In the genomic region with DNA sequence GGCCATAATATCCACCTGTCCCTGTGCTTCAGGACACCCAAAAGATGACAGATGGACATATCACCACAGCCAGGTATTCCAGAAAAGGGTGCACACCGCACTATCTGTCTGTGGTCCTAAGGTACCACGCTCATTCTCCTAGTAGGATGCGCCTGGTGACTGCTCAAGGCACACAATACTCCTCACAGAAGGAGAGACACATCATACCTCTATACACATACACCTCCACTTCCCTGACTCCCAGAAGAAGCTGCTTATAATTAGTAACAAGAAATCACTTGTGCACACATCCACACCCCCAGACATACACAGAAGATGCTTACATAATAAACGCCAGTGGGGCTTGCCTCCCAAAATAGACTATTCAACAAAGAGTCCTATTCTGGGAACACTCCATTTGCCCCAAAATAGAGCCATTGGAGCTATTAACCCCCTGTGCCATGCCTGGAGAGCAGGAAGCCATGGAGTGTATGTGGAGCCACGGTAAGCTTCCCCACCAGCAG, we compare ENCODE assay signal across 23 mouse cellular contexts.
DNase-seq lines count a peak whose midpoint lies in the region; ATAC-seq lines count a peak whose summit lies in the region.
"Had no signal": no experiment of that assay in that cellular context is flagged by ENCODE, and none has a peak within 500 bp of the region (broad histone marks: within the 10 kb centered on the region; RNA-seq: fewer than 3 reads in every experiment).

No protein-coding gene starts in this region.

- H3K9ac ChIP-seq in heart, embryonic 14.5 days (ENCODE audit: low read length) = peak overlapping the region; percentile 18; the same call in 1 of the 2 replicates
- H3K9ac ChIP-seq: embryonic facial prominence, embryonic 15.5 days; forebrain, embryonic 15.5 days; hindbrain, embryonic 14.5 days; intestine, embryonic 15.5 days had no signal

- intact Hi-C loops in heart, postnatal 25 days (cut with DNase I) = no loop called here

- DNase-seq in frontal cortex, postnatal 25 days (ENCODE audit: low spot score in 2 of 2) = no peak
- no peak for DNase-seq in heart, postnatal 25 days (ENCODE audit: low spot score)
- DNase-seq in right cerebral cortex, adult 18-20 months = peak; percentile 26
- DNase-seq in right cerebral cortex, postnatal 14 days = no peak
- DNase-seq in thymus, postnatal 0 days (ENCODE audit: low spot score) = no peak
- no peak for DNase-seq in adrenal gland, postnatal 25 days
- DNase-seq: adrenal gland, postnatal 14 days; cerebellum, adult 2 months; cerebellum, postnatal 10 days; embryo, embryonic 11 days; gastrocnemius, adult 2 months; gastrocnemius, postnatal 25 days; kidney, adult 18-20 months had no signal

- H3K27me3 ChIP-seq in heart, embryonic 14.5 days (ENCODE audit: control insufficient read depth, insufficient read depth, low read length) = no peaks in the 10 kb centered on the region
- H3K27me3 ChIP-seq: embryonic facial prominence, embryonic 15.5 days; forebrain, embryonic 15.5 days; intestine, embryonic 15.5 days; Patski had no signal

- H3K9me3 ChIP-seq in heart, embryonic 14.5 days (ENCODE audit: control insufficient read depth, low read length) = no peaks in the 10 kb centered on the region
- H3K9me3 ChIP-seq: embryonic facial prominence, embryonic 15.5 days; forebrain, embryonic 15.5 days; hindbrain, embryonic 10.5 days; intestine, embryonic 15.5 days had no signal

- peak; percentile 75 for ATAC-seq in frontal cortex, adult (ENCODE audit: low TSS enrichment)
- no peak for ATAC-seq in heart, embryonic 14.5 days (ENCODE audit: insufficient number of reproducible peaks, insufficient read depth, low FRiP score, low read depth)
- ATAC-seq: activated CD4-positive, CD25-positive, alpha-beta regulatory T cell, adult 4 months; forebrain, embryonic 15.5 days; intestine, embryonic 15.5 days; Patski had no signal

- peak overlapping the region; percentile 9; the same call in 1 of the 2 replicates for H3K4me2 ChIP-seq in heart, embryonic 14.5 days (ENCODE audit: low read length)
- H3K4me2 ChIP-seq: embryonic facial prominence, embryonic 15.5 days; forebrain, embryonic 15.5 days; hindbrain, embryonic 14.5 days; intestine, embryonic 15.5 days had no signal

- WGBS in heart, embryonic 14.5 days = 74% methylated on average over 5 of the region's 5 CpGs

- no peak overlapping the region for H3K4me3 ChIP-seq in heart, embryonic 14.5 days (ENCODE audit: control insufficient read depth in 1 of 2, insufficient read depth in 1 of 2, low read depth in 1 of 2, low read length in 2 of 2)
- H3K4me3 ChIP-seq: embryonic facial prominence, embryonic 15.5 days; erythroblast, embryonic 14.5 days; forebrain, embryonic 15.5 days; gastrocnemius, adult 2 months; hindbrain, embryonic 10.5 days; intestine, embryonic 15.5 days had no signal

- peaks cover 27% of the 10 kb centered on the region for H3K36me3 ChIP-seq in heart, embryonic 14.5 days (ENCODE audit: control insufficient read depth, insufficient read depth, low read length)
- H3K36me3 ChIP-seq: embryonic facial prominence, embryonic 15.5 days; forebrain, embryonic 15.5 days; intestine, embryonic 15.5 days had no signal

- H3K4me1 ChIP-seq in heart, embryonic 14.5 days (ENCODE audit: control insufficient read depth in 2 of 2, insufficient read depth in 2 of 2, low read length in 2 of 2) = peaks cover 36 to 56% of the 10 kb centered on the region in 2 experiments

- H3K27ac ChIP-seq in heart, embryonic 14.5 days (replicated peaks in 1 of 2; ENCODE audit: control insufficient read depth in 1 of 2, insufficient read depth in 1 of 2, low read depth in 2 of 2, low read length in 2 of 2) = peak overlapping the region in 1 of 2 experiments; percentile 72; a peak in 1 of 4 replicates
- H3K27ac ChIP-seq: embryonic facial prominence, embryonic 15.5 days; forebrain, embryonic 15.5 days; gastrocnemius, adult 2 months; hindbrain, embryonic 10.5 days; hindbrain, embryonic 14.5 days; intestine, embryonic 15.5 days had no signal
